Mouse (Mus musculus): Measurements from ENCODE around the gene Mag.

GRCm38 (mm10) chr7:30891746-30892145 is 22.9 kb downstream of the Mag start:
- TF ChIP-seq CTCF (IDR thresholded peaks at IDR 0.05; ENCODE audit: extremely low read depth, insufficient read length, insufficient replicate concordance, low read depth, low read length) (no peak), POLR2A (IDR thresholded peaks at IDR 0.05; ENCODE audit: low read depth, low read length) (no peak)

Measured in small intestine, adult 2 months (tissue).